In genomic region chr9:87729316-87730270, GRCm38 (mm10) we compare ENCODE assay signal across 7 mouse cellular contexts. TPM values are rescaled to one million over a fixed set of nuclear protein-coding genes. Genes with fewer than 3 reads are reported as not detected.
DNase-seq lines count a peak whose midpoint lies in the region; ATAC-seq and TF ChIP-seq lines count a peak whose summit lies in the region.

No protein-coding gene starts in this region.

- H3K4me1 ChIP-seq in ES-Bruce4 (ENCODE audit: control insufficient read depth, insufficient read depth, low read length) = no peaks in the 10 kb centered on the region
- H3K4me1 ChIP-seq in forebrain, embryonic 13.5 days = peaks cover 24% of the 10 kb centered on the region
- H3K4me1 ChIP-seq in hindbrain, embryonic 11.5 days (replicated peaks; ENCODE audit: control insufficient read depth, insufficient read depth, low read length) = peaks cover 13% of the 10 kb centered on the region; the same call in 1 of the 2 replicates
- H3K4me1 ChIP-seq in liver, postnatal 0 days (ENCODE audit: insufficient read depth) = peaks cover 13% of the 10 kb centered on the region

- peak overlapping the region; percentile 65 for H3K4me3 ChIP-seq in ES-Bruce4 (ENCODE audit: low read depth, low read length)
- H3K4me3 ChIP-seq in forebrain, embryonic 13.5 days = peak overlapping the region; percentile 45
- peak overlapping the region; percentile 48 for H3K4me3 ChIP-seq in hindbrain, embryonic 11.5 days (ENCODE audit: low read depth, low read length)
- peak overlapping the region; percentile 37 for H3K4me3 ChIP-seq in liver, postnatal 0 days (ENCODE audit: low read depth, low read length)

- no peak for TF ChIP-seq POLR2A in ES-Bruce4 (IDR thresholded peaks at IDR 0.05; ENCODE audit: insufficient read depth, low read length)

- H3K9ac ChIP-seq in ES-Bruce4 (ENCODE audit: low read depth, poor library complexity, severe bottlenecking) = peak overlapping the region; percentile 63
- peak overlapping the region; percentile 62 for H3K9ac ChIP-seq in forebrain, embryonic 13.5 days
- H3K9ac ChIP-seq in hindbrain, embryonic 11.5 days (ENCODE audit: low read depth, low read length) = peak overlapping the region; percentile 41
- no peak overlapping the region for H3K9ac ChIP-seq in liver, postnatal 0 days (replicated peaks)

- under 1% methylated on average over 69 of the region's 75 CpGs for WGBS in forebrain, embryonic 13.5 days
- under 1% methylated on average over 60 of the region's 75 CpGs for WGBS in hindbrain, embryonic 11.5 days
- 4% methylated on average over 70 of the region's 75 CpGs for WGBS in liver, postnatal 0 days (ENCODE audit: insufficient replicate concordance)

- TF ChIP-seq EP300 in ES-Bruce4 (IDR thresholded peaks at IDR 0.05; ENCODE audit: insufficient read depth, low read depth, low read length) = no peak
- no peak for TF ChIP-seq EP300 in liver, postnatal 0 days (IDR thresholded peaks at IDR 0.05; ENCODE audit: low read depth)

- H3K36me3 ChIP-seq in ES-Bruce4 (ENCODE audit: control insufficient read depth, insufficient read depth, low read length, poor library complexity, severe bottlenecking) = no peaks in the 10 kb centered on the region
- no peaks in the 10 kb centered on the region for H3K36me3 ChIP-seq in forebrain, embryonic 13.5 days (ENCODE audit: poor library complexity, severe bottlenecking)
- H3K36me3 ChIP-seq in hindbrain, embryonic 11.5 days (ENCODE audit: control insufficient read depth, insufficient read depth, low read length) = no peaks in the 10 kb centered on the region
- no peaks in the 10 kb centered on the region for H3K36me3 ChIP-seq in liver, postnatal 0 days (replicated peaks; ENCODE audit: insufficient read depth, low read length)

- H3K9me3 ChIP-seq in ES-Bruce4 (replicated peaks; ENCODE audit: control insufficient read depth, insufficient read depth, low read length, poor library complexity, severe bottlenecking) = no peaks in the 10 kb centered on the region
- no peaks in the 10 kb centered on the region for H3K9me3 ChIP-seq in forebrain, embryonic 13.5 days (replicated peaks)
- no peaks in the 10 kb centered on the region for H3K9me3 ChIP-seq in hindbrain, embryonic 11.5 days (ENCODE audit: control insufficient read depth, low read length)
- H3K9me3 ChIP-seq in liver, postnatal 0 days (ENCODE audit: low read length) = no peaks in the 10 kb centered on the region

- H3K27me3 ChIP-seq in ES-Bruce4 (ENCODE audit: control insufficient read depth, insufficient read depth, low read length, poor library complexity, severe bottlenecking) = peaks cover 35% of the 10 kb centered on the region
- H3K27me3 ChIP-seq in forebrain, embryonic 13.5 days = peaks cover 80% of the 10 kb centered on the region
- peaks cover 59% of the 10 kb centered on the region for H3K27me3 ChIP-seq in hindbrain, embryonic 11.5 days (ENCODE audit: control insufficient read depth, insufficient read depth, low read length)
- H3K27me3 ChIP-seq in liver, postnatal 0 days (ENCODE audit: insufficient read depth, low read length) = peaks cover 73% of the 10 kb centered on the region

- peak overlapping the region; percentile 80 for H3K4me2 ChIP-seq in forebrain, embryonic 13.5 days
- peak overlapping the region; percentile 78 for H3K4me2 ChIP-seq in hindbrain, embryonic 11.5 days (replicated peaks; ENCODE audit: low read depth, low read length)
- peak overlapping the region; percentile 69 for H3K4me2 ChIP-seq in liver, postnatal 0 days (ENCODE audit: low read depth, low read length)

- TF ChIP-seq CTCF in ES-Bruce4 (IDR thresholded peaks at IDR 0.05; ENCODE audit: low read depth, low read length) = no peak
- no peak for TF ChIP-seq CTCF in liver, postnatal 0 days (IDR thresholded peaks at IDR 0.05; ENCODE audit: low read depth)

- DNase-seq in 3T3-L1 (ENCODE audit: low read depth, low spot score) = peak; percentile 59
- DNase-seq in hindbrain, embryonic 11.5 days (ENCODE audit: low spot score) = peak; percentile 75
- peak; percentile 18 for DNase-seq in liver, postnatal 0 days
- DNase-seq in testis, postnatal 10 days (ENCODE audit: low spot score) = peak; percentile 55

- peak; percentile 41; the same call in 1 of the 2 replicates for ATAC-seq in forebrain, embryonic 13.5 days
- ATAC-seq in hindbrain, embryonic 11.5 days (ENCODE audit: low FRiP score) = peak; percentile 14; the same call in 1 of the 2 replicates
- peak; percentile 56; the same call in 1 of the 2 replicates for ATAC-seq in liver, postnatal 0 days
- ATAC-seq in CD4-positive, CD25-positive, alpha-beta regulatory T cell, adult 4 months = no peak

- H3K27ac ChIP-seq in ES-Bruce4 (ENCODE audit: insufficient read depth, low read length) = no peak overlapping the region
- H3K27ac ChIP-seq in forebrain, embryonic 13.5 days = no peak overlapping the region
- no peak overlapping the region for H3K27ac ChIP-seq in hindbrain, embryonic 11.5 days (ENCODE audit: low read depth, low read length)
- no peak overlapping the region for H3K27ac ChIP-seq in liver, postnatal 0 days (ENCODE audit: low read depth)

RNA-seq across cellular contexts. Expression of gene Tbx18, which starts 1.5 kb away (rescaled TPM):
- not detected in 2 replicates for polyA plus RNA-seq in ES-Bruce4 (2011; ENCODE audit: insufficient read depth, insufficient read length, low read depth, missing spikeins)
- polyA plus RNA-seq in forebrain, embryonic 13.5 days (2015; fragmentation: Nextera tagmentation; extraction: Ambion mirVana) = 1.7 and 2.2 TPM in 2 replicates
- polyA plus RNA-seq in hindbrain, embryonic 11.5 days (2014; fragmentation: Nextera tagmentation; extraction: Ambion mirVana) = 2.8 and 3.4 TPM in 2 replicates
- polyA plus RNA-seq in liver, postnatal 0 days (2015; fragmentation: Nextera tagmentation; extraction: Ambion mirVana) = 0.02 TPM in 1 of 2 replicates, not detected in the other
- not detected for polyA plus RNA-seq in CD4-positive, CD25-positive, alpha-beta regulatory T cell, adult 4 months (2017; shearing (Covaris generic))

Comparison
In these comparisons a context has a peak if more than half of its experiments do, and no peak if none do; other contexts are left out.
1. DNase-seq: peak in every context shown above with its lines; median percentile 75 in hindbrain, embryonic 11.5 days; 59 in 3T3-L1; 55 in testis, postnatal 10 days; 18 in liver, postnatal 0 days.